Mouse (Mus musculus) testis, adult 2 months (tissue): ENCODE measurements around the gene Dntt.

Experiments
- CTCF ChIP-seq: fragments of 200-500 bp; IDR thresholded peaks from 2 replicates; pipeline ENCODE4 v1.5.1; 2012; ENCODE audit warnings: low read depth, mild to moderate bottlenecking, inconsistent platforms, low read length, moderate library complexity; ENCODE audit not compliant: control insufficient read depth, insufficient read depth, insufficient replicate concordance
- POLR2A ChIP-seq: fragments of 200-500 bp; IDR thresholded peaks from 2 replicates; pipeline ENCODE4 v1.6.1; 2012; ENCODE audit warnings: low read depth, mild to moderate bottlenecking, inconsistent platforms, low read length, moderate library complexity; ENCODE audit not compliant: control insufficient read depth

- TF ChIP-seq POLR2A (no peak), CTCF (no peak)
Measured at GRCm38 (mm10) chr19:40996722-40997121, 32.4 kb upstream of the Dntt start.
